Mouse (Mus musculus) myocyte (in vitro differentiated cells): ENCODE measurements at regions not wholly inside any gene's neighbourhood (a gene's known extent, or its start where the extent isn't known, plus 50 kb on each side); places are given as distances from the start of the nearest gene placed in this dataset.
"Not testable (repeated sequence)": the region's sequence is repeated elsewhere in the genome, so short reads cannot be mapped to it uniquely, and the experiment has no call there.

Experiments used
- CEBPB ChIP-seq: IDR thresholded peaks from 2 replicates; pipeline ENCODE4 v1.6.1; 2011; ENCODE audit warnings: mild to moderate bottlenecking, moderate library complexity; ENCODE audit not compliant: poor library complexity, insufficient read depth, severe bottlenecking
- E2F4 ChIP-seq: IDR thresholded peaks from one replicate; pipeline ENCODE4 v1.6.1; 2011; ENCODE audit warnings: mild to moderate bottlenecking, control low read depth, moderate library complexity; ENCODE audit not compliant: insufficient read depth
- MAX ChIP-seq: IDR thresholded peaks from one replicate; pipeline ENCODE4 v1.6.1; 2011; ENCODE audit warnings: low read depth, mild to moderate bottlenecking, control low read depth
- MYOD1 ChIP-seq, 3 experiments: IDR thresholded peaks; one replicate each; pipeline ENCODE4 v1.6.1; 2011; ENCODE audit warnings: control low read depth in 2 of 3, low read depth in 2 of 3, mild to moderate bottlenecking in 2 of 3, moderate library complexity in 1 of 3; ENCODE audit not compliant: insufficient read length in 2 of 3, control insufficient read depth in 1 of 3
- MYOG ChIP-seq, 3 experiments: IDR thresholded peaks; one replicate each; pipeline ENCODE4 v1.6.1; 2011; ENCODE audit warnings: control low read depth in 2 of 3, low read depth in 2 of 3, mild to moderate bottlenecking in 2 of 3; ENCODE audit not compliant: insufficient read length in 2 of 3, control insufficient read depth in 1 of 3, insufficient read depth in 1 of 3
- POLR2A ChIP-seq: IDR thresholded peaks from one replicate; pipeline ENCODE4 v1.6.1; 2011; ENCODE audit warnings: low read depth, mild to moderate bottlenecking, control low read depth, moderate library complexity; ENCODE audit not compliant: insufficient read length
- POLR2AphosphoS2 ChIP-seq: IDR thresholded peaks from one replicate; pipeline ENCODE4 v1.6.1; 2011; ENCODE audit warnings: low read depth, control low read depth; ENCODE audit not compliant: insufficient read length
- REST ChIP-seq: IDR thresholded peaks from one replicate; pipeline ENCODE4 v1.6.1; 2011; ENCODE audit warnings: mild to moderate bottlenecking, control low read depth, moderate library complexity; ENCODE audit not compliant: insufficient read depth, insufficient read length
- TCF12 ChIP-seq: IDR thresholded peaks from one replicate; pipeline ENCODE4 v1.6.1; 2011; ENCODE audit warnings: mild to moderate bottlenecking, control low read depth; ENCODE audit not compliant: poor library complexity, insufficient read depth, severe bottlenecking
- TCF3 ChIP-seq: IDR thresholded peaks from one replicate; pipeline ENCODE4 v1.6.1; 2011; ENCODE audit warnings: low read depth, control low read depth; ENCODE audit not compliant: insufficient read length
- USF1 ChIP-seq: IDR thresholded peaks from one replicate; pipeline ENCODE4 v1.6.1; 2011; ENCODE audit warnings: low read depth, mild to moderate bottlenecking, control low read depth, moderate library complexity

- not testable (repeated sequence) for TF ChIP-seq TCF3; POLR2A; REST; MYOD1 (IDR thresholded peaks at IDR 0.05; ENCODE audit: control insufficient read depth in 1 of 3, insufficient read length in 2 of 3, low read depth in 2 of 3); MAX; E2F4; TCF12; POLR2AphosphoS2; CEBPB; MYOG (IDR thresholded peaks at IDR 0.05; ENCODE audit: control insufficient read depth in 1 of 3, insufficient read depth in 1 of 3, insufficient read length in 2 of 3, low read depth in 2 of 3); USF1
These were observed 222.4 kb downstream of the Hpcal1 start for GRCm38 (mm10) chr12:17913058-17913457.
